Mouse (Mus musculus) yolk sac, embryonic 10.5 days (tissue): ENCODE measurements at regions not wholly inside any gene's neighbourhood (a gene's known extent, or its start where the extent isn't known, plus 50 kb on each side); places are given as distances from the start of the nearest gene placed in this dataset.

Experiments used
- DNase-seq: peaks from one replicate; pipeline ENCODE4 v3.0.0-alpha.2; 2017; ENCODE audit warnings: low spot score

DNA sequence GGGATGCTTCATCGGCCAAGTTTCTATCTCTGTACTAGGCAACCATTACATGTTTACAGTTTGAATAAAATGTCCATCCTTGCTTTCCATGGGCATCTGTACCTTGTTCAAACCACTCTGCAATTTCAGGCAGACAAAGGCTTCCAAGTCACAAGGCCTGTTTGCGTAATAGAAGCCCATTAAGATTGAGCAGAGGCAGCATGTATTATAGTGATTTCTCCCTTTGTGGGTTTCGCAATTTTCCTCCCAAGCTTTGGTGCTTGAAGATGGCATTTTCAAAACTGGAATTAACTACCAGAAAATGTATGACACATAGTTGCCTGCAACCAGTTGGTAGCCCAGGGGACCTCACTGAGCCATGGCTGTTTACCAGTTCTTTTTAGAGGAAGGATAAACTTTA is 158.9 kb upstream of the Pkn2 start:
- DNase-seq, result no peak

GRCm38 (mm10) chr3:143036108-143036507 is 154.3 kb upstream of the Pkn2 start:
- no peak for DNase-seq

GRCm38 (mm10) chr3:143034588-143034987 is 152.8 kb upstream of the Pkn2 start:
- DNase-seq, result no peak

DNA sequence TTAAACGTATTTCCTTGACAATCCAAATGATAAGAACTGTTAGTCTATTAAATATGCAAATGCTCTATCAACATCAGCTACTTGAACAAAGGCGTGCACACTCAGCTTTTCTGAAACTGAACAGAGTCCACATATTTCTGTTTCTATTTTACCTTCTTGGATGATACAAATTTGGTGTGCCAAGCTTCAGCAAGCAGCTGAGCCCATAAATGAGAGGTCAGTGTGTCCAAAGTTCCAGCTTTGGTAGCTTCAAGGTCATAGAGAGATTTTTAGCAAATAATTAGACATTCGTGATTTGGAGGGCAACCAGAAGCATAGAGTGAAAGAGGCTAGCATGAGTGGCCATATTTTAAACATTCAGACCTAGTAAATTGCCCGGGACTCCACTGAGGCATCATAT is 140.7 kb upstream of the Pkn2 start:
- no peak for DNase-seq

DNA sequence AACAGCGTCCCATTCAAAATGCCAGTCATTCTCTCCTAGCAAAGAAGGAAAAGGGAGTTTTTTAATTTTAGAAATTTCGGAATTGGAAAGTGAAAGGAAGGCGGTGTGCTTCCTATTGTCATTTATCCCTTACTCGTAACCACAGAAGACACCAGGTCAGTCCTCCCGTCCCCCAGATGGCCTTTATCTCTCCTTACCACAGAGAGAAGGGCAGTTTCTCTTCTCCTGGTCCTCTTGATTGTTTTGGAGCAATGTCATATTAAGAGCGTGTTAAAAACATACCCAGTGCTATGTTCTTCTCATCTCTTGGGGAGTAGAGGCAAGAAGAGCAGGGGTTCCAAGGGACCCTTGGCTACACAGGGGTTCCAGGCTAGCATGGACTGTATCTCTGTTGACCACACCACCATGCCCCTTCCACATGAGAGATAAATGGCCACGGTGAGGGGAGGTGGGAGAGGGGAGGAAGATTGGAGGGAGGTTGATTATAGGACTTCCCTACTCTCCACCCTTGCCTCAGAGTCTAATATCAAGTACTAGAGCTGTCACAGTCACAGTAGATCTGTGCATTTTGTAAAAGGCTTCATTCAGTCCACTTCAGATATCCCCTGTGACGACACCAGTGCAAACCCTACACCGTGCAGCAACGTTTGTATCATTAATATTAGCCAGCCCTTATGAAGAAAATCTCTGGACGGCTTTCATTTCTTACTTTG is 139.5 kb upstream of the Pkn2 start:
- no peak for DNase-seq

- DNase-seq, result no peak
These were observed 135.7 kb upstream of the Pkn2 start for GRCm38 (mm10) chr3:143017480-143017879.

GRCm38 (mm10) chr3:143016758-143017157 is 135.0 kb upstream of the Pkn2 start:
- no peak for DNase-seq

GRCm38 (mm10) chr3:143014421-143014820 is 132.6 kb upstream of the Pkn2 start:
- DNase-seq, result no peak

DNA sequence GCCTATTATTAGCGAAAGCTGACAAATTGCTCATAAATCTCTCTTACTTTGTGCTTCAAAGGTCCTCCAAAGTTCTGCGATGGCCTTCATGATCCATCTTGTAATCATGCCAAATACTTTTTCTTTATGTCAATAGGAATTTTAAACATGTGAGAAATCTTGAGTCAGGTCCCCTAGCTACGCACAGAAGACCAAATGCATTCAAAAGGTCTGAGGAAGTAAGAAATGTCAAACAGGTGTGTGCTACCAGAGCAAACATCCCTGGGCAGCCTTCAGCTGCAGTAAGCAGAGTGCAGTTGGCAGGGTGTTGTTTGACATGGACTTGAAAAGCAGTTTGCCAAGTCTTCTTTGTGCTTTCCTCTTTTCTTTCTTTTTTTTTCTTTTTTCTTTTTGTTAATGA is 125.2 kb upstream of the Pkn2 start:
- DNase-seq, result no peak

DNA sequence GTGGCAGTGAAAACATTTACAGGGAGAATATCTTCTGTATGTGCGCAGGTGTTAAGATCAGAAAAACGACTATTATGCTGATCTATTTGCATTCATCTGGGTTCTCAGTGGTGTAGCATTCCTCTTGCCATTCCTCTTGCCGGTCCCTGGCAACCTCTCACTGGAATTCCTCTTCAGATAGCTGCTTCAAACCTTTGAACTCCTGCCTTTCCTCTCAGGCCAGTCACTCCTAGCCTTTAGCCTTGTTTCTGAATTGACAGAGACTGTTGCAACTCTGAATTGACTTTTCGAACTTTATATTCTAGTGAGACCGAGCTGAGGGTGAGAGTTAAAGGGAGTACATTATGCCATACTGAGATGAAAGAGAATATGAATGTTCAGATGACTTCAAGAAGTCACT is 120.1 kb upstream of the Pkn2 start:
- DNase-seq, result no peak

GRCm38 (mm10) chr3:142995981-142996743 is 114.4 kb upstream of the Pkn2 start:
- DNase-seq, result no peak

GRCm38 (mm10) chr3:142984547-142984946 is 102.7 kb upstream of the Pkn2 start:
- no peak for DNase-seq

DNA sequence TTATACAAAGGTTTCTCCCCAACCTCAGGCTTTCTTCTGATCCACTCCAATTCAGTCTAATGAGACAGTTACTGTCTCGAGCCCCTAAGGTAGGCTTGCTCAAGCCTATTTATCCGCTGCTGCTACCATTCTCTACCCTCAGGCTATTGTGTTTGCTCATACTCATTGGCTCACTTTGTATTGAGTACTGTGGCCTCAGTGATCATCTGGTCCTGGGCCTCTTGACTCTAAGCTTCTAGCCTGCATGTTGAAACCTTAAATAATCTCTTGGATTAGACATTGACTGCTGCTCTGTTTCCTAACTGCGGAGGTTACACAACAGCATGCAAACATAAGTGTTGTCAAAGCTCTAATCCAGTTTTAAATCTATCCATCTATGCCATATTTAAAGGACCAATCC is 99.4 kb upstream of the Pkn2 start:
- DNase-seq, result no peak

DNA sequence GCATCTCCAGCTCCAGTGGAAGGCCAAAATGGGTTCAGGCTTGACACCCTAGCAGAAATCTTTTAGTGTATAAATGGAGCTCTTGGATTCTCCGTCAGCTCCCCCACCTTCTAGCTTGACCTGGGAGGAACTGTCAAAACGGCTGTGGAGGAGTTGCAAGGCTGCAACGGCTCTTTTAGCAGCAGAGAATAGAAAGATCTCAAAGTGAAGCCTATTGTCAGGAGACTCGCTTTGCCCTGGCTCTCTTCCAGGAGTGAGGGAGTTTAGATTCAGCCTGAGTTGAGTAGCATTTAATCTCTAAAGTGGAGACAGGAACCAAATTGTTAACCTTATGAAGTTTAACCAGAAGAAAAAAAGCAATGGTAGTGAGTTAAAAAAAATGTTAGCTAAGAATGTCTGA is 97.4 kb upstream of the Pkn2 start:
- DNase-seq, result no peak

DNA sequence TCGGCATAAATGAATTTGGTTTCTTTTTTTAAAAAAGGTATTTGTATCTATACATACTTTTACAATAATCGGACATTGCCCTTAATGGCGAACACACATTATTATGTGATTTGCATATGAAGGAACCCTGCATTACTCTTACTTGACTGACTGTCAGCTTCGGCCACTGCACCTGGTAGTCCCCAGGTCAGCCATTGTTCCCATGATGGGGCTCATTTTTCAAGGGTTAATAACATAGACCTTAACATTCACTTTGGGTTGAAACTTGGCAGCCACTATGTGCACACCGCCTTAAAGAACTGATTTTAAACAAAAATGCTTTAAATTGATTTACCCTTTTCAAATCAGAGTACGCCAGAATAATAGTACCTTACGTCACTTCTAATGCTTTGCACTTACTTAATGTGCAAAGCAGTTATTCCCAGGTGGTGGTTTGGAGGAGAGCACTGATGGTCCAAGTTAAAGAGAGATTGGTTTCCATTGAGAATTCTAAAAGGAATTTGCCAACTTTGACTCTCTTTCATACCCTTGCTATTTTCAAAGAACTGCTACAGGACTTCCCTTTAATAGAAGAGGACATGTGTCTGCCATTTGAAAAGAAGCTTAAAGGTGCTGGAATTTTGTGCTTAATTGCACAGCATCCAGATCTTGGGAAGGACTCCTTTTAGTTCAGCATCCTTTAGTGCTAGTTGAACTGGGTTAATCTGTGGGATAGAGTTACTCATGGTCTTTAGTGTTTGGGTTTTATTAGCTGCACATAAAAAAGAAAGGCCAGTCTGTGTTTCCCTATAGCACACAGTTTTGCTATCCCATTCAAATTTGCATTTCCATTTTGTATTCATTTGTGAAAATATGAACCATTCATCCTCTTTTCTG is 95.0 kb upstream of the Pkn2 start:
- DNase-seq, result no peak

- DNase-seq, result no peak
These were observed 93.8 kb upstream of the Pkn2 start for GRCm38 (mm10) chr3:142975606-142976005.

- no peak for DNase-seq
These were observed 87.7 kb upstream of the Pkn2 start for GRCm38 (mm10) chr3:142969501-142969900.

DNA sequence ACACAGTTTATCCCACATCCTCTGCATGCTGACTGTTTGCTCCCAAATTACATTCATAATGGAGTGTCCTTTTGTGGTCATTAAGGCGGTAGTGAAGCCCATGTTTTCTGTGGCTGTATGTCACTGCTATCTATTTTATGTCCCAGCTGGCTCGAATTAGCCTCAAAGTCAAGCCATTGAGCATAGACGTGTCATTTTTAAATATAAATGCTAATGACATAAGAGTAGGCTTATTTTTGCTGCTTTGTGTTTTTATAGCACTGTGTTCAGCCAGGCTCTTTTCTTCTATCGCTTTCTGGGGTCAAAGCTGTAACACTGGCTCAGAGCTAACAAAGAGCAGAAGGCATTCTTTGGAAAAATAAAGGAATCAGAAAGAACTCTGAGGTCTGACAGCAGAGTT is 83.8 kb upstream of the Pkn2 start:
- DNase-seq, result no peak

- DNase-seq, result no peak
These were observed 82.1 kb upstream of the Pkn2 start for GRCm38 (mm10) chr3:142963818-142964372.

- no peak for DNase-seq
These were observed 76.0 kb upstream of the Pkn2 start for GRCm38 (mm10) chr3:142957768-142958167.

DNA sequence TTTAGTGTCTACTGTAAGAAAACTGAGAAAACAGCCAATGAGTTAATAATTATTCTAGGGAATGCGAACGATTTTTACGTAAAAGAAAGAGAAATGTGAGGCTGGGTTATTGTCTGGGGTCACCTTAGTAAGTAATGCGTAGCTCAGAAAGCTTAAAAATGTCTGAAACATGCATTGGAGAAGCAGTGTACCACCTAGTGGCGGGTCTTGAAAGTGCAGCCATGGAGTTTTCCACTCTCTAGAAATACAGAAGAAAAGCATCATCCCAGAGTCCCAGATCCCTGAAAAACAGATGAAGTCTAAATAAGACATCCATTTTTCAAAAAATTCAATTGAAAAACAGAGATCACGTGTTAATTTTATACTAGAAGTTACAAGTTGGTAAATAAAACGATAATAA is 67.0 kb upstream of the Pkn2 start:
- DNase-seq, result peak; percentile 15

DNA sequence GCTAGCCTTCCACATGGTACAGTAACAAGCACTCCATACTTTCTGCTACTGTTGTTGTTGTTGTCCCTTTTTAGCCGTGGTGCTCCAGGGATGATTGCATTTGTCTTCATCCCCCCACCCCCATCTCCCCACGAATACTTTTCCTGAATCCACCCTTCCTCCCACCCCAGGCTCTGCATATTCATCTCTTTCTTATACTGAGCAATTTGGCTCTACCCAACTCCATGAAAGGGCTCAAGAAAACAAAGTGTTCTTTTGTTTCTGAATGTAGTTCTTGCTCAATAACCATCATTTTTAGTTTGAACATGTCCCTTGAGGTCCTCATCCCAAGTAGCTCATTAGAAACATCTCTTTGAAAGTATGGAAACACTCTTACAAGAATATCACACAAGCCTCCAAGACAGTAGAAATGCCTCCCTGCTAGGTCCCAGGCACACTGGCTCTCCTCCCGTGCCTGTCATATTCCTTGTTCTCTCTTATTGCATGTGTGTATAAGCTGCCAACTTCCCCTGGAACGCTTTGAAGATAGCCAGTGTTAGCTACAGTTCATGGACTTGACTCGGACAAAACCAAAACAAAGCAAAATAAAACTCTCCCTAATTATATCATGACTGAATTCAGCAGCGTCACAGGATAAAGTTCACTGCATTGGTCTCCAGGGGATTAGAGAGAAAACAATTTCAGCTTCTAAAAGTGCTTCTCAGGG is 59.7 kb upstream of the Pkn2 start:
- DNase-seq, result no peak
